Mouse (Mus musculus) gastrocnemius, postnatal 36 days (tissue): Measurements from ENCODE around the gene Sema4b. TPM values are rescaled to one million over a fixed set of nuclear protein-coding genes. Genes with fewer than 3 reads are reported as not detected.

Experiments
- DNase-seq, 2 experiments: peaks; one replicate each; pipeline ENCODE4 v3.0.0; 2022
- intact Hi-C: fragments of 180-260 bp; cut with DNase I; formaldehyde crosslinking; loops from one replicate; pipeline ENCODE4 v1.15.1; 2025
- total RNA-seq, 2 experiments: library from RNA; stranded (reverse); gene quantifications; 2 replicates each; pipeline ENCODE4 v1.2.3; 2021

The Sema4b gene
- total RNA-seq, 2 experiments from 2014 or later, result 1.6 TPM

DNA sequence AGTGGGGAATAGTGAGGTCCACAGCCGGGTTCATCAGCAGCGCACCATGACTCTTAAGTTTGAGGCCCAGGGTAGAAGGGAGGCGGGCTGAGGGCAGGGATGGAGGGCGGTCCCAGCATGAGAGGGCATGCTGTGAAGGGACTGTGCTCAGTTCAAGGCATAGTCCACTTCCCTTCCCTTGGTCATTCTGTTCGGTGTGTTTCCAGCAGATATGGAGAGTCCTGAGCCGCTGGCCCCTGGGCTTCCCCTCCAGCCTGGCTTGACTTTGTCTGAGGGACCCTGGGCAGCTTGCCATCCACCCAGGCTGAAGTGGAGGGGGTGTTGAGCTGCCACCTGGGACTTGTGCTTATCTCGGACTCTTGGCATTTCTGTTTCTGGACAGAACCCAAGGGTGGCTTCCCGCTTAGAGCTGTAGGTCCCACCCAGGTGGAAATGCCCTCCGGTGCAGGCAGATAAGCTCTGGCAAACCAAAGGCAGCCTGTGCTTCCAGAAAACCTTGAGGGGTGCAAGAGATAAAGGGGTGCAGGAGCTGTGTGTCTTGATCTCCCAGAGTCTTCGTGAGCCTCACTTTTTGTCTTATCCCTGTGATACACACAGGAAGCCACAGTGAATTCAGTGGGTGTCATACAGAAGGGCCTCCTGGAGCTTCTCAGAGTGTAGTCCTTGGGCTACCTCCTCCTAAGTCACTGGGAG, 22.2 kb downstream of the Sema4b start:
- no peak for DNase-seq
- intact Hi-C loops, result loop anchor here (5.0 kb wide), 1 partner anchor 52 kb away; no protein-coding TSS in a partner anchor

DNA sequence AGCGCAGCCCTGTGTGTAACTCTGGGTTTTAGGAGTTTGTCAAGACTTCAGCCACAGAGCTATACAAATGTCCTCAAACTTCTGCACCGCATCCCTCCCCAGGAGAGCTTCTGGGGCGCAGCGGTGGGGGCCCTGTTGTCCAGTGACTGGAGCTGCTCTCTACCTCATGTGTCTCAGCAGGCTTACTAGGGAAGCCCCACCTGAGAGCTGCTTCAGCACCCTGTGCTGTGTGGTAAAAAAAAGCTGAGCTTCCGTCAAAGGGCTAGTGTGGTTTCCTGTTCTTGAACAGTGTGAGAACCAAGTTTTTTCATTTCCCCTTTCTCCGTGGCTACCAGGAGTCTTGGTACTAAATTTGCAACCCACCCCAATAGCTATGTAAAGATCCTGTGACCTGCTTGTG, 23.0 kb downstream of the Sema4b start:
- intact Hi-C loops, result loop anchor here (5.0 to 10.0 kb wide), 2 partner anchors 52 to 195 kb away; no protein-coding TSS in a partner anchor

DNA sequence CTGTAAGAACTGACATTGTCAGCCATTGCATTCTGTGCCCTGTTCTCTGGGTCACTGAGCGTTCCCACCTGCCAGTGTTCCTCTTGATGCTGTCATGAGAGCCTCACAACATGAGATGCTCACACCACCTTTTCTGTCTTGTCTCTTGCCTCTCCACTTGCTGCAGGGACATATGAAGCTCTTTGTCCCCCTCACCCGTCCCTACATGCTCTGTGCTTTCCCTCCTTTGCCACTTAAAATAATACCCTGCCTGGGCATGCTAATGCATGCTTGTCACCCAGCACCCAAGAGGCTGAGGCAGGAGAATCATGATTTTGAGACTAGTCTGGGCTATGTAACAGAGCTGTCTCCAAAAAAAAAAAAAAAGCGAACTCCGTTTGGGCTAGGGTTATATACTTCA, 24.3 kb downstream of the Sema4b start:
- DNase-seq, result no peak
- intact Hi-C loops, result loop anchor here (10.0 kb wide), 1 partner anchor 196 kb away; no protein-coding TSS in a partner anchor

More for the DNA sequence above, 23.0 kb downstream of the Sema4b start:
- DNase-seq, result no peak

DNA sequence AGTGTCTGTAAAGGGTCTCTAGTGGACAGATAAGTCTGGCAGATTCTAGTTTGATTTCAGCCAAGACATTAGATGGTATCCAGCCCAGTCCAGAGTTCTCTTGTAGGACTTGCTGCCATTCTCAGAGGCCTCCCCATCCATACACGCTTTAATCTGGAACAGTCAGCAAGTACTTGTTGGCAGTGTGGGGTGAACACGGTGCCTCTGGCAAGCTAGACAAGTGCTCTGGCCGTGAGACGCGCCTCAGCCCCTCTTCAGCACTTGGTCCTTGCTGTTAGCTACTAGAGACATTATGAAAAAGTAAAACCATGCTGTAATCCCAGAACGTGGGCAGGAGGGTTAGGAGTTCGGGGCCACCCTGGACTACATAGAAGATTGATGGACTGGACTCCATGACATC, 27.0 kb downstream of the Sema4b start:
- intact Hi-C loops, result loop anchor here (2.0 to 10.0 kb wide), 2 partner anchors 73 to 199 kb away; no protein-coding TSS in a partner anchor
- DNase-seq, result no peak

DNA sequence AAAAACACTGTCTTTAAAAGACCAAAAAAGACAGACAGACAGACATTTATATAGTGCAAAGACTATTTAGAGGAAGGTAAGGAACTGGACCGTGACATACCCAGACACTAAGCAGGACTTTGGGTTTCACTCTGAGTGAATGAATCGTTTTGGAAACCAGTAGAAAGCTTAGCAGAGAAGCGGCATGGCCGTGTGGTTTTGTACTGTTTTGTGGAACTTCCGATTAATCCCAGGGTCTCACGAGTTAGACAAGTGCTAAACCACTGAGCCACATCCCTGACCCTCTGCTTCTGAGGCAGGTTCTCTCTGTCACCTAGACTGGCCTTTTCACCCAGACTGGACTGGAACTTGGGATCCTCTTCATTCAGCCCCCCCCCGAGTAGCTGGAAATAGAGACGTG, 27.8 kb downstream of the Sema4b start:
- intact Hi-C loops, result loop anchor here (2.0 to 10.0 kb wide), 2 partner anchors 74 to 200 kb away; no protein-coding TSS in a partner anchor
- DNase-seq, result no peak

DNA sequence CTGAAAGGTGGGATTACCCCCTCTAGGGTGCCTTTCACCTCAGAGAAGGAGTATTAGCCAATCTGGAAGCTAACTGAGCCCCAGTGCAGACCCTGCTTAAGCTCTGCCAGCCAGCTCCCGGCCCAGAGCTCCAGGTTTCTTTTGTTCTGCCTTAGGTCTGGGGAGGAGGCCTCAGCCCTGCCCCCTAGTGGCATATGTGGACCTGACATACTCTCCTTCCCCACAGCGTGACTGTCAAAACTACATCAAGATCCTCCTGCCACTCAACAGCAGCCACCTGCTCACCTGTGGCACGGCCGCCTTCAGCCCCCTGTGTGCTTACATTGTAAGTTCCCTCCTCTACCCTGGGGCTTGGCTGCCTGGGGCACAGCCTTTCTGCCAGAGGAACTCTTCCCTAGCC, 28.8 kb downstream of the Sema4b start:
- intact Hi-C loops, result loop anchor here (2.0 to 10.0 kb wide), 2 partner anchors 75 to 201 kb away; no protein-coding TSS in a partner anchor
- peak; percentile 71 for DNase-seq

DNA sequence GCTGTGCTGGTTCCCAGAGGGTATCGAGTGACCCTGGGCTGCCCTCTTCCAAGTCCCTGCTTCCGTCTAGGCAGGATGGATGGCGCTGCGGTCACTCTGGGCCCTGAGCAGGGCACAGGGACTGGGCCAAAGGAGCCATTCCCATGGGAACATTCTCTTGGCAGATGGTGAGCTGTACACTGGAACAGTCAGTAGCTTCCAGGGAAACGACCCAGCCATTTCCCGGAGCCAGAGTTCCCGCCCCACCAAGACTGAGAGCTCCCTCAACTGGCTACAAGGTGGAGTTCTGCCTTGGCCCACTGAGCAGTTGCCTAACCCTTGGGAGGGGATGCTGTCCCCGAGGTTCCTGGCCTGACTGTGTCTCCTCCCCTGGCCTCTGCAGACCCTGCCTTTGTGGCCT, 29.9 kb downstream of the Sema4b start:
- peak; percentile 59 to 65 for DNase-seq
- intact Hi-C loops, result loop anchor here (10.0 kb wide), 1 partner anchor 202 kb away; no protein-coding TSS in a partner anchor

DNA sequence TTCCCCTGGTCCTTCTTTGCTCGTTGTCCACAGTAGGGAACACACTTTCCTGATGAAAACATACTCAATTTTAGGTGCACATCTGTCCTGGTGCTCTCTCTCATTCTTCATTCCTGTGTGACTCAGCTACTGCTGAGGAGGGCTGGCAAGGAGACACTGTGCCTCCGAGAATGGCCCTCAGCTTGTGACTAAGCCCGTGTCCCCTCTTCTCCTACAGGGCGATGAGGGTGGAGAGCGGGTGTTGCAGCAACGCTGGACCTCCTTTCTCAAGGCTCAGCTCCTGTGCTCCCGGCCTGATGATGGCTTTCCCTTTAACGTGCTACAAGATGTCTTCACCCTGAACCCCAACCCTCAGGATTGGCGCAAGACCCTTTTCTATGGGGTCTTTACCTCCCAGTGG, 32.0 kb downstream of the Sema4b start:
- intact Hi-C loops, result loop anchor here (10.0 kb wide), 1 partner anchor 204 kb away; no protein-coding TSS in a partner anchor
- no peak for DNase-seq

DNA sequence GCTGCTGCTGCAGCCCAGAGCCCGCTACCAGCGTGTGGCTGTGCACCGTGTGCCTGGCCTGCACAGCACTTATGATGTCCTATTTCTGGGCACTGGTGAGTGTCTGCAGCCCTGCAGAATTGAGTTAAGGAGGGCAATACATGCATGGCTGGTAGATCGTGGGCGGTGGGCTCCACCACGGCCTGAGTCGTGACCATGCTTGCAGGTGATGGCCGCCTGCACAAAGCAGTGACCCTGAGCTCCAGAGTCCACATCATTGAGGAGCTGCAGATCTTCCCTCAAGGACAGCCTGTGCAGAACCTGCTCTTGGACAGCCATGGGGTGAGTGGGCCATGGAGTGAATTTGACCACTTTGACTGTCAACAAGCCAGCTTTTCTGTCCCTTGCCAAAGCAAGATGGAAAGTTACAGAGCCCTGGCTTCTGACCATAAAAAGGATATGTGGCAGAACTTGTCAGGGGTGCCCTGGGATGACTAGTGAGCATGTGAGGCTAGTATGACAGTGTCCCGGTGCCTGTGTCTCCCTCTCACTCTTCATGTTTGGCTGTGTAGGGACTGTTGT, 33.7 kb downstream of the Sema4b start:
- intact Hi-C loops, result no loop called here
- DNase-seq, result no peak

DNA sequence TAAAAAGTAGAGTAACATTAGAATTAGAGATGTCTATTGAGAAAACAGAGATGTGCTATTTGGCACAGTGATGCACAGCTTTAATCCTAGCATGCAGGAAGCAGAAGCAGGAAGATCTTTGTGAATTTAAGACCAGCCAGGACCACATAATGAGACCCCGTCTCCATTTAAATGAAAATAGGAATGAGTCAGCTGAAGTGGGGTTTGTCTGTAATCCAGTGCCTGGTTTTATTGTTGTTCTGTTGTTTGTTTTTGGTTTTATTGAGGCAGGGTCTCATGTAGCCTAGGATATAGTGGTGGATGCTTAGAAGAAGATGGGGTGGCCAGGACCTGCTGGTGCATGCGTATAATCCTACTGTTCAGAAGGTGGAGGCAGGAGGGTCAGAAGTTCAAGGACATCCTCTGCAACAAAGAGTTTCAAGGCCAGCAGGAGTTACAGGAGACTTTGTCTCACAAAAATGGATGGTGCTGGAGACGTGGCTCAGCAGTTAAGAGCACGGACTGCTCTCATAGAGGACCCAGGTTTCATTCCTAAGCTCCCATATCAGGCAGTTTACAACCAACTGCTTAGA, 34.6 kb downstream of the Sema4b start:
- no peak for DNase-seq
- intact Hi-C loops, result no loop called here

DNA sequence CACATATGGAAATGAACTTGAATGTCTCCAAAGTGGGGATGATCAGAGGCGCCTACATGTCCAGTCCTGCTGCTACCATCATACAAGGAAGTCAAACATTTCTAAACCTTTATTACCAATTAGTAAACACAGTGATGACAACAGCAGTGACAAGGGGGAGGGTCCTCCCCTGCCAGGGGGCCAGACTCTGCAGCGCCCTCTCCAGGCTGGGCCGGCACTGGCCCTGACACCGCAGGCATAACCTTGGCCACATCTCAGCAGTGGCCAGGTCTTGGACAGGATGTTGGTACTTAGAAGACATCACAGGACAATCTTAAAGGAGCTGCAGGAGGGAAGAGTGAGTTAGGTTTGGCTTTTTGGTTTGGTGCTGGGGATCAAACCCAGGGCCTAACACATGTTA, 40.4 kb downstream of the Sema4b start:
- DNase-seq, result no peak
- intact Hi-C loops, result no loop called here

DNA sequence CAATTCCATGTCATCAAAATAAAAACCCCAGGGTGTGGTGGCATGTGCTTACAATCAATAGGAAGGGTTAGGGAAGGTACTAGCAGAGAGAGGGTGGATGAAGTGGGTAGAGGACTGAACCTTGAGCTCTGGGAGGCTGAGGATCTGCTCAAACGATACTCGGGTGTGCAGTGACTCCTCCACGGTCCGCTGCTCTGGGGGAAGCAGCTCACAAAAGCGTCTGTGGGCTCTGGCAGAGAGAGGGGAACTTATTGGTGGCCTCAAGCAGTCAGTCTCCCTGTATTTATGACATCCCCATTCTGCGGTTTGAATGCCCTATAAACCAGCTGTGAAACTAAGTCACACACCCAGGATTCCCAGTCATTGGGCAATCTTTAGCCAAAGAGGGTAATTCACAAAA, 43.6 kb downstream of the Sema4b start:
- intact Hi-C loops, result no loop called here

DNA sequence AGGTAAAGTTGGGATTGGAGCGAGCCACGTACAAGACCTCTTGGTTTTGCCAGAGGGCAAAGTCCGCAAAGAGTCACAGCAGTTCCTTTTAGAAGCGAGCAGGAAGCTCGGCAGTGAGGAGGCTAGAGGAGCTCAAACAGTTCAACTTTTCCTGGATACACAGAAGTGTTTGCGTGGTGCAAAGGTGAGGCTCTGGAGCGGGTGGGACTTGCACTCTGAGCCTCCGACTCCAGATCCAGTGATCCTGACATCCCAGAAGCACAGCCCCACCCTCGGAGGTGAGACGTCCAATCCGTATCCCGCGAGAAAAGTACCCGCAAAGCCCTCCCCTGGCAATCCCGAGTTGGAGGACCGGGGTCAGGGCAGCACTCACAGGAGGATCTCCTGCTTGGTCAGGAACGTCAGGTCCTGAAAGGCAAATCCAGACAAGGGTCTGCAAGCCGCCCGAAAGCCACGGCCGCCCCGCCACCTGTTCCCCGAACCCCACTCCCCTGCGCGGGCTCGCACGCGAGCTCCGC, 45.4 kb downstream of the Sema4b start:
- intact Hi-C loops, result no loop called here

More for the DNA sequence above, 43.6 kb downstream of the Sema4b start:
- DNase-seq, result no peak

DNA sequence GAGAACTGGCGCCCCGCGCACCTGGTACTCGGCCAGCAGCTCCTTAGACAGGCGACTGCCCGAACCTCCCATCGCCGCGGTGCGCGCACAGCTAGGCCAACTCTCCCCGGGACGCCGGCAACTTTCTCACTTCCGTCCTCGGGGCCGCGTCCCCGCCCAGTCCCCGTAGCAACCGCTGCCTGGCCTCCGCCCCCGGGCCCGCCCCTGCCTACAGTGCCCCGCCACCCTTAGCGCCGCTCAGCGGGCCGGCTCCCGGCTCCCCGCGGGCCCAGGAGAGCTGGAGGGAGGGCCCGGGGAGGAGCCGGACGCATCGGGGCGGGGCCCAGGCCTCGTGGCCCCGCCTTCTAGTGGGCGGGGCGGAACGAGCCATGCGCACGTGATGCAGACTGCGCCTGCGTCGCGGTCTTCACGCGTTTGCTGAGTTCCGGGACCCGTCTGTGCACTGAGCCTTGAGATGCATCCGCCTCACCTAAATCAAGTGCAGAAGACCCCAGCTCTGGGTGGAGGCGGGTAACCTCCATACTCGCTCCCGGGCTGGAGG, 45.9 kb downstream of the Sema4b start, which contains the start of the genes Cib1 and Gdpgp1:
Gene Cib1, minus strand, starts transcription at position 325 of the 541 bp plus-strand sequence.
Gene Gdpgp1, plus strand, starts transcription at position 377 of the 541 bp plus-strand sequence.
- peak; percentile 95 to 97 for DNase-seq
- intact Hi-C loops, result no loop called here

More for the DNA sequence above, 45.4 kb downstream of the Sema4b start:
- no peak for DNase-seq

DNA sequence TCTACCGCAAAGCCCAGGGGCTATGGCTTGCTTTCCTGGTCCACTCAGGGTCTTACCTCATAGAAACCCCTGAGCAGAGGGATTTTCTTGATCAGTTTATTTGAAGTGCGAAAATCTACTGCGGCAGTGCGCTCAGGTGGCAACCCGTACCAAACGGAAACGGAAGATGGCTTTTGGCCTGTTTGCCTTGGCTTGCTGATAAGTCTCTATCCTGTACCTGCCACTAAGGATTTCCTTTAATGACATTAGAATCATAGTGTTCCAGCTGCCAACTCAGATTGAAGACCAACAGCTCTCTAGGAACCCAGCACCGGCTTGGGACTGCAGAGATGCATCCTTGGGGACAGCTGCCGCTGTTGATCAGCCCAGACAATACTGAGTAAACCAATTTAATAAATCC, 47.2 kb downstream of the Sema4b start:
- intact Hi-C loops, result no loop called here
- DNase-seq, result no peak

DNA sequence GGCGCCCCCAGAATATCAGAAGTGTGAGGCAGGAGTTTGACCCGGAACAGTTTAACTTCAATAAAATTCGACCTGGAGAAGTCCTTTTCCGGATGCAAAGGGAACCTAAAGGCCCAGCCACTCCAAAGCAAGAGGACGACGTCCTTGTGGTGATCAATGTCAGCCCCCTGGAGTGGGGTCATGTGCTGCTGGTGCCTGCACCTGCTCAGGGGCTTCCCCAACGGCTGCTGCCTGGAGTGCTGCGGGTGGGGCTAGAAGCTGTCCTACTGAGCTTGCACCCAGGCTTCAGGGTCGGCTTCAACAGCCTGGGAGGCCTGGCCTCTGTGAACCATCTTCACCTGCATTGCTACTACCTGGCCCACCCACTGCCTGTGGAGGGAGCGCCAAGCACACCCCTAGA, 51.9 kb downstream of the Sema4b start:
- no peak for DNase-seq
- intact Hi-C loops, result no loop called here

DNA sequence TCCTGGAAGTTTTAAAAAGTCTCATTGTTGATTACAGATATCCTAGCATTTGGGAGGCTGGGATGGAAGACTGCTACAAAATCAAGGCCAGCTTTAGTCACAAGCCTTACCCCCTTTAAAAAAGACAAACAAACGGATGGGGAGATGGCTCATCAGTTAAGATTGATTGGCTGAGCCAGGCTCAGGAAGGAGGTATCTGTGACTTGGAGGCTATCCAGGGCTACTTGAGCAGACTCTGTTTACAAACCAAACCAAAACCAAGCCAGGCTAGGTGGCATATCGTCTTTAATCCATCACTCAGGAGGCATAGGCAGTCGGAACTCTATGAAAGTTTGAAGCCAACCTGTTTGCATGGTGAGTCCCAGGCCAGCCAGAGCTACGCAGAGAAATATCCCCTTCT, 55.0 kb downstream of the Sema4b start:
- DNase-seq, result no peak
- intact Hi-C loops, result no loop called here

DNA sequence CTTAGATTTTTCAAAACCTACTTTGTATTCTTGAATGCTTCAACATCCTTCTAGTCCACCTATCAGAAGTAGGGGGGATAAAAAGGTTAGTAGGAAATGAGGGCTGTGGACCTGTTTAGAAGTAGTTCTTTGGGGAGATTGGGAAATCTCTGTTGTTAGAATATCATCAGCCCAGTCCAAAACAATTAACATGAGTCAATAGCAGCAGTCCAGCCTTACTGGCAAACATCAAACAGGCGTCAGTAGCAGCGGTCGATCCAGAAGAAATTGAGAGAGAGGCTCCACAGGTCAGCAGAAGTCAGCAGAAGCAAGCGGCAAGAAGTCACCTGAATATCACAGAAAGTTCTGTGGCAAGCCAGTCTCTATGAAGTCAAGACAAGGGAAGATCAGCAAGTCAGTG, 58.2 kb downstream of the Sema4b start:
- intact Hi-C loops, result no loop called here
- no peak for DNase-seq

DNA sequence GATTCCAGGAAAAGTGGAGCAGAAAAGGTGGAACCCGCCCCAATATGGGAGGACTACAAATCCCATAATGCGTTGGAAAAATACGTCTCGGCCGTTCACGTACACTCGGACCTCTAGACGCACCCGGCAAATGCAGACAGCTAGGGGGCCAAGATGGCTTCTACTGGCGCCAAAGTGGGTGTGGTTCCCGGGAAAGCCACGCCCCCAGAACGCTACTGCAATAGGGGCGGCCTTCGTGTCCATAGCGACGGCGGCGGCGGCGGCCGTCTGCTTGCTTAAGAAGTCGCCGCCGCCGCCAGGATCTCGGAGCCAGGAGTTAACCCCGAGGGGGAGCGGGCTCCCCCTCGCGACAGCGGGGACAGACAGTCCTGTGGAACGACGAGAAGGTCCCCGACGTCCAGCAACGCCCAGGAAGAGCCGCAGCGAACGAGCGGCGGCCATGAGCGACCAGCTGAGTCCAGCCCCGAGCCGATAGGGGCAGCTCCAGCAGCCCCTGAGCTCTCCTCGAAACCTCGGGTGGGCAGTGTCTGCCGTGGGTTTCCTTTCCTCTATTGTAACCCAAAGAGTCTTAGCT, 59.6 kb downstream of the Sema4b start, which contains the start of gene Ttll13:
Gene Ttll13, plus strand, starts transcription at position 229 of the 574 bp plus-strand sequence.
- intact Hi-C loops, result no loop called here
- peak; percentile 92 to 93 for DNase-seq

DNA sequence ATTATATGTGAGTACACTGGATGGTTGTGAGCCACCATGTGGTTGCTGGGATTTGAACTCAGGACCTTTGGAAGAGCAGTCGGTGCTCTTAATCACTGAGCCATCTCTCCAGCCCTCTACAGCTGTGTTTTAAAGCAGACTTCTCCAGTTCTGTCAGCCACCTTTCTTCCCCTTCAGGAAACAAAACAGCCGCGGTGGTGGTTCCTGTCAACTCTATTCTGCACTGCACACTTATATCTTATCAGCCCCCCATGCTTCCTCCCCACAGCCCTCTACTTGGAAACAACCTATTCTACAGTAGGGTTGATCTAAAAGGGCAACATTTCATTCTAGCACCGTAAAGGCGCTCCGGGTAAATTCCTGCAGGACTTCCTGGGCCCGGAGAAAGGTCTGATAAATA, 60.2 kb downstream of the Sema4b start:
- intact Hi-C loops, result no loop called here

More for the DNA sequence above, 60.2 kb downstream of the Sema4b start:
- no peak for DNase-seq
